Mouse (Mus musculus): ENCODE data around the gene Dok7.

Dok7 gene

GRCm38 (mm10) chr5:35057582-35057981 is 1.0 kb downstream of the Dok7 start:
- no peak for DNase-seq (ENCODE audit: low spot score in 2 of 2)

GRCm38 (mm10) chr5:35058216-35058615 is 1.6 kb downstream of the Dok7 start:
- no peak for DNase-seq (ENCODE audit: low spot score in 2 of 2)

GRCm38 (mm10) chr5:35060098-35060497 is 3.5 kb downstream of the Dok7 start:
- DNase-seq (ENCODE audit: low spot score in 2 of 2) = no peak

GRCm38 (mm10) chr5:35069841-35070240 is 13.3 kb downstream of the Dok7 start:
- DNase-seq (ENCODE audit: low spot score in 2 of 2) = no peak

GRCm38 (mm10) chr5:35070314-35070713 is 13.7 kb downstream of the Dok7 start:
- DNase-seq (ENCODE audit: low spot score in 2 of 2) = no peak

GRCm38 (mm10) chr5:35070953-35071352 is 14.4 kb downstream of the Dok7 start:
- DNase-seq (ENCODE audit: low spot score in 2 of 2) = no peak

- DNase-seq (ENCODE audit: low spot score in 2 of 2) = no peak
Observed at GRCm38 (mm10) chr5:35071855-35072254, 15.3 kb downstream of the Dok7 start.

GRCm38 (mm10) chr5:35073235-35073634 is 16.7 kb downstream of the Dok7 start:
- DNase-seq (ENCODE audit: low spot score in 2 of 2) = no peak

GRCm38 (mm10) chr5:35073992-35074391 is 17.4 kb downstream of the Dok7 start:
- DNase-seq (ENCODE audit: low spot score in 2 of 2) = no peak

- no peak for DNase-seq (ENCODE audit: low spot score in 2 of 2)
Observed at GRCm38 (mm10) chr5:35076369-35076768, 19.8 kb downstream of the Dok7 start.

- DNase-seq (ENCODE audit: low spot score in 2 of 2) = no peak
Observed at GRCm38 (mm10) chr5:35079101-35079500, 22.5 kb downstream of the Dok7 start.

GRCm38 (mm10) chr5:35084913-35085312 is 28.3 kb downstream of the Dok7 start:
- DNase-seq (ENCODE audit: low spot score in 2 of 2) = no peak

GRCm38 (mm10) chr5:35088785-35089613 is 32.4 kb downstream of the Dok7 start:
- peak; percentile 38 to 70 for DNase-seq (ENCODE audit: low spot score in 2 of 2)

- no peak for DNase-seq (ENCODE audit: low spot score in 2 of 2)
Observed at GRCm38 (mm10) chr5:35089614-35089963, 33.0 kb downstream of the Dok7 start.

GRCm38 (mm10) chr5:35091636-35092035 is 35.1 kb downstream of the Dok7 start:
- no peak for DNase-seq (ENCODE audit: low spot score in 2 of 2)

GRCm38 (mm10) chr5:35103086-35103485 is 46.5 kb downstream of the Dok7 start:
- no peak for DNase-seq (ENCODE audit: low spot score in 2 of 2)

GRCm38 (mm10) chr5:35103528-35103927 is 47.0 kb downstream of the Dok7 start:
- no peak for DNase-seq (ENCODE audit: low spot score in 2 of 2)

GRCm38 (mm10) chr5:35104183-35104959 is 47.8 kb downstream of the Dok7 start:
- DNase-seq (ENCODE audit: low spot score in 2 of 2) = no peak

GRCm38 (mm10) chr5:35104960-35105921 is 48.7 kb downstream of the Dok7 start, which contains the start of gene Lrpap1:
TSS of gene Lrpap1 (minus strand) at chr5:35105766.
- DNase-seq (ENCODE audit: low spot score in 2 of 2) = peak; percentile 73 to 88

GRCm38 (mm10) chr5:35105922-35106298 is 49.3 kb downstream of the Dok7 start:
- peak in 1 of 2 experiments; percentile 13 for DNase-seq (ENCODE audit: low spot score in 2 of 2)

GRCm38 (mm10) chr5:35112444-35112843 is 55.9 kb downstream of the Dok7 start:
- no peak for DNase-seq (ENCODE audit: low spot score in 2 of 2)

- no peak for DNase-seq (ENCODE audit: low spot score in 2 of 2)
Observed at GRCm38 (mm10) chr5:35116002-35116401, 59.4 kb downstream of the Dok7 start.
